Comparison of ENCODE assay signal across 17 mouse cellular contexts in genomic region chr4:82730248-82730887, GRCm38 (mm10). TPM values are rescaled to one million over a fixed set of nuclear protein-coding genes. Genes with fewer than 3 reads are reported as not detected.
A peak's percentile ranks its signal among the peaks of the same experiment; 100 is the strongest.
DNase-seq lines count a peak whose midpoint lies in the region; ATAC-seq and TF ChIP-seq lines count a peak whose summit lies in the region.
"Had no signal": no experiment of that assay in that cellular context is flagged by ENCODE, and none has a peak within 500 bp of the region (broad histone marks: within the 10 kb centered on the region; RNA-seq: fewer than 3 reads in every experiment).

No protein-coding gene starts in this region.

- TF ChIP-seq CTCF in hindbrain, postnatal 0 days (IDR thresholded peaks at IDR 0.05; ENCODE audit: low read depth) = no peak
- TF ChIP-seq CTCF in midbrain, postnatal 0 days (IDR thresholded peaks at IDR 0.05) = no peak
- TF ChIP-seq CTCF in lung, adult 2 months (IDR thresholded peaks at IDR 0.05; ENCODE audit: insufficient read depth, low read length) = no peak

- 0 out of 2 replicates have a peak overlapping the region, but pooled peaks have one; percentile 32 for H3K27ac ChIP-seq in forebrain, embryonic 12.5 days
- no peak overlapping the region; the same call in 1 of the 2 replicates for H3K27ac ChIP-seq in forebrain, embryonic 16.5 days (ENCODE audit: low read length)
- H3K27ac ChIP-seq in hindbrain, postnatal 0 days = peak overlapping the region; percentile 11; the same call in 1 of the 2 replicates
- H3K27ac ChIP-seq in midbrain, postnatal 0 days (ENCODE audit: low read depth, low read length) = no peak overlapping the region
- H3K27ac ChIP-seq: embryonic facial prominence, embryonic 13.5 days; kidney, postnatal 0 days; limb, embryonic 15.5 days had no signal

- H3K4me1 ChIP-seq in forebrain, embryonic 12.5 days = peaks cover 7% of the 10 kb centered on the region; the same call in 1 of the 2 replicates
- peaks cover 2% of the 10 kb centered on the region; the same call in 1 of the 2 replicates for H3K4me1 ChIP-seq in forebrain, embryonic 16.5 days (replicated peaks; ENCODE audit: control insufficient read depth, insufficient read depth, low read length)
- H3K4me1 ChIP-seq in hindbrain, postnatal 0 days (ENCODE audit: insufficient read depth, low read length) = no peaks in the 10 kb centered on the region
- no peaks in the 10 kb centered on the region for H3K4me1 ChIP-seq in midbrain, postnatal 0 days (ENCODE audit: insufficient read depth, low read length)
- no peaks in the 10 kb centered on the region for H3K4me1 ChIP-seq in lung, adult 2 months (ENCODE audit: control insufficient read depth, insufficient read depth, low read length)
- H3K4me1 ChIP-seq: embryonic facial prominence, embryonic 13.5 days had no signal

- DNase-seq in hindbrain, postnatal 0 days (ENCODE audit: low spot score) = peak; percentile 15
- DNase-seq in midbrain, postnatal 0 days (ENCODE audit: low spot score) = peak; percentile 28
- DNase-seq in lung, adult 2 months = no peak
- no peak for DNase-seq in adrenal gland, adult 8-10 months
- DNase-seq: adrenal gland, postnatal 25 days; cerebellum, postnatal 10 days; gastrocnemius, postnatal 14 days; heart, postnatal 10 days; lung, adult 18-20 months; thymus, adult 18-20 months had no signal

- no peak overlapping the region for H3K9ac ChIP-seq in forebrain, embryonic 12.5 days
- H3K9ac ChIP-seq in forebrain, embryonic 16.5 days (replicated peaks; ENCODE audit: low read depth, low read length) = no peak overlapping the region
- no peak overlapping the region for H3K9ac ChIP-seq in hindbrain, postnatal 0 days (replicated peaks; ENCODE audit: low read length)
- H3K9ac ChIP-seq in midbrain, postnatal 0 days (replicated peaks; ENCODE audit: low read length, poor library complexity, severe bottlenecking) = 0 out of 2 replicates have a peak overlapping the region, but pooled peaks have one; percentile 8
- H3K9ac ChIP-seq: embryonic facial prominence, embryonic 13.5 days; limb, embryonic 15.5 days had no signal

- H3K4me2 ChIP-seq in forebrain, embryonic 12.5 days = no peak overlapping the region
- H3K4me2 ChIP-seq in forebrain, embryonic 16.5 days (ENCODE audit: low read length) = no peak overlapping the region
- no peak overlapping the region for H3K4me2 ChIP-seq in hindbrain, postnatal 0 days (ENCODE audit: low read depth, low read length)
- H3K4me2 ChIP-seq in midbrain, postnatal 0 days (ENCODE audit: low read depth, low read length, poor library complexity, severe bottlenecking) = no peak overlapping the region
- H3K4me2 ChIP-seq: embryonic facial prominence, embryonic 13.5 days; limb, embryonic 15.5 days had no signal

- TF ChIP-seq POLR2A in lung, adult 2 months (IDR thresholded peaks at IDR 0.05; ENCODE audit: borderline replicate concordance, extremely low read depth, low read depth, low read length) = no peak

- H3K27me3 ChIP-seq in forebrain, embryonic 12.5 days = no peaks in the 10 kb centered on the region
- no peaks in the 10 kb centered on the region for H3K27me3 ChIP-seq in forebrain, embryonic 16.5 days (replicated peaks; ENCODE audit: control insufficient read depth, insufficient read depth, low read length)
- no peaks in the 10 kb centered on the region for H3K27me3 ChIP-seq in hindbrain, postnatal 0 days (ENCODE audit: insufficient read depth, low read length)
- no peaks in the 10 kb centered on the region for H3K27me3 ChIP-seq in midbrain, postnatal 0 days (ENCODE audit: insufficient read depth, low read length)
- H3K27me3 ChIP-seq: embryonic facial prominence, embryonic 13.5 days; limb, embryonic 15.5 days had no signal

- WGBS in forebrain, embryonic 12.5 days = 23% methylated on average over 5 of the region's 5 CpGs
- 16% methylated on average over 5 of the region's 5 CpGs for WGBS in forebrain, embryonic 16.5 days
- WGBS in hindbrain, postnatal 0 days = 27% methylated on average over 5 of the region's 5 CpGs
- WGBS in midbrain, postnatal 0 days = 18% methylated on average over 5 of the region's 5 CpGs
- WGBS in lung, adult 2 months = 86% methylated on average over 5 of the region's 5 CpGs

- H3K4me3 ChIP-seq in forebrain, embryonic 12.5 days (replicated peaks) = no peak overlapping the region
- H3K4me3 ChIP-seq in forebrain, embryonic 16.5 days (replicated peaks; ENCODE audit: low read length) = no peak overlapping the region
- H3K4me3 ChIP-seq in hindbrain, postnatal 0 days (ENCODE audit: low read length) = no peak overlapping the region
- H3K4me3 ChIP-seq in midbrain, postnatal 0 days (ENCODE audit: low read depth, low read length) = no peak overlapping the region
- H3K4me3 ChIP-seq in lung, adult 2 months (replicated peaks; ENCODE audit: extremely low read depth, low read depth, low read length) = no peak overlapping the region
- H3K4me3 ChIP-seq: embryonic facial prominence, embryonic 13.5 days; limb, embryonic 15.5 days had no signal

- ATAC-seq in forebrain, embryonic 12.5 days (ENCODE audit: low FRiP score) = peak; percentile 44; the same call in 1 of the 2 replicates
- ATAC-seq in forebrain, embryonic 16.5 days = peak; percentile 47; the same call in 1 of the 2 replicates
- peak; percentile 73; the same call in 1 of the 2 replicates for ATAC-seq in hindbrain, postnatal 0 days
- no peak for ATAC-seq in midbrain, postnatal 0 days (ENCODE audit: low FRiP score)
- ATAC-seq in cerebellum, adult (ENCODE audit: insufficient number of reproducible peaks, low FRiP score, low TSS enrichment) = no peak
- ATAC-seq: intestine, embryonic 16.5 days had no signal

- H3K36me3 ChIP-seq in forebrain, embryonic 12.5 days (replicated peaks) = no peaks in the 10 kb centered on the region
- no peaks in the 10 kb centered on the region for H3K36me3 ChIP-seq in forebrain, embryonic 16.5 days (ENCODE audit: control insufficient read depth, insufficient read depth)
- H3K36me3 ChIP-seq in hindbrain, postnatal 0 days (ENCODE audit: insufficient read depth, low read length) = no peaks in the 10 kb centered on the region
- no peaks in the 10 kb centered on the region for H3K36me3 ChIP-seq in midbrain, postnatal 0 days (ENCODE audit: insufficient read depth, low read length)
- H3K36me3 ChIP-seq: embryonic facial prominence, embryonic 13.5 days; limb, embryonic 15.5 days had no signal

- no peaks in the 10 kb centered on the region for H3K9me3 ChIP-seq in forebrain, embryonic 12.5 days
- H3K9me3 ChIP-seq in forebrain, embryonic 16.5 days (ENCODE audit: control insufficient read depth, low read length) = no peaks in the 10 kb centered on the region
- no peaks in the 10 kb centered on the region for H3K9me3 ChIP-seq in hindbrain, postnatal 0 days (ENCODE audit: low read length)
- no peaks in the 10 kb centered on the region for H3K9me3 ChIP-seq in midbrain, postnatal 0 days (ENCODE audit: low read length)
- H3K9me3 ChIP-seq: embryonic facial prominence, embryonic 13.5 days; limb, embryonic 15.5 days had no signal

RNA-seq across cellular contexts. Expression of gene Nfib, which starts 24.8 kb away (rescaled TPM):
- 88.6 and 103 TPM in 2 replicates for polyA plus RNA-seq in forebrain, embryonic 12.5 days (2016; fragmentation: Nextera tagmentation; extraction: Ambion mirVana)
- polyA plus RNA-seq in forebrain, embryonic 16.5 days (2015; fragmentation: Nextera tagmentation; extraction: Ambion mirVana) = 263 and 276 TPM in 2 replicates
- total RNA-seq in hindbrain, postnatal 0 days (2014; rRNA removed) = 91.5 and 112 TPM in 2 replicates
- 69.8 and 73.3 TPM in 2 replicates for polyA plus RNA-seq in hindbrain, postnatal 0 days (2015; fragmentation: Nextera tagmentation; extraction: Ambion mirVana)
- total RNA-seq in midbrain, postnatal 0 days (2014; rRNA removed) = 59.9 and 62.8 TPM in 2 replicates
- polyA plus RNA-seq in midbrain, postnatal 0 days (2015; fragmentation: Nextera tagmentation; extraction: Ambion mirVana) = 19.9 and 27.7 TPM in 2 replicates
- 35.6 and 48.1 TPM in 2 replicates for polyA plus RNA-seq in lung, adult 2 months (2012; rRNA removed)
- 100 to 1,000 TPM in 2 of 4 experiments, 10 to 100 TPM in 2; 86.8 to 108 (median 98.2) TPM for total RNA-seq in adrenal gland, adult 8-10 months (2022)

Comparison
In these comparisons a context has a peak if more than half of its experiments do, and no peak if none do; other contexts are left out.
1. H3K27ac ChIP-seq: peak in forebrain, embryonic 12.5 days (single experiment) and hindbrain, postnatal 0 days (single experiment); none in forebrain, embryonic 16.5 days (single experiment) and midbrain, postnatal 0 days (single experiment).
2. ATAC-seq: peak in forebrain, embryonic 12.5 days (single experiment), forebrain, embryonic 16.5 days (single experiment) and hindbrain, postnatal 0 days (single experiment); none in midbrain, postnatal 0 days (single experiment) and cerebellum, adult (single experiment).
3. DNase-seq: peak in hindbrain, postnatal 0 days (single experiment) and midbrain, postnatal 0 days (single experiment); none in lung, adult 2 months (single experiment) and adrenal gland, adult 8-10 months (single experiment).